Mouse (Mus musculus) kidney, postnatal 0 days (tissue): ENCODE measurements around the gene Nedd9. TPM values are rescaled to one million over a fixed set of nuclear protein-coding genes. Genes with fewer than 3 reads are reported as not detected.
A peak's percentile ranks its signal among the peaks of the same experiment; 100 is the strongest.

ENCODE experiments used
- ATAC-seq: fragments of 200-750 bp; cut with Nextera tagmentation; replicated peaks from 2 replicates; pipeline ENCODE4 v1.8.0; 2017; ENCODE audit warnings: low read depth, moderate number of reproducible peaks, moderate TSS enrichment, moderate library complexity; ENCODE audit not compliant: low FRiP score
- DNase-seq: peaks from one replicate; pipeline ENCODE4 v3.0.0-alpha.2; 2016; ENCODE audit warnings: low spot score
- H3K27ac ChIP-seq: fragments of 300-500 bp; sonication (generic); 2 replicates; pipeline ENCODE4 v1.5.1; 2014; ENCODE audit warnings: mild to moderate bottlenecking
- H3K27me3 ChIP-seq: fragments of 300-500 bp; sonication (generic); 2 replicates; pipeline ENCODE4 v1.6.1; 2014; ENCODE audit warnings: low read length, mixed read lengths; ENCODE audit not compliant: insufficient read depth
- H3K36me3 ChIP-seq: fragments of 300-500 bp; sonication (generic); 2 replicates; pipeline ENCODE4 v1.6.1; 2014; ENCODE audit warnings: low read length, mixed read lengths; ENCODE audit not compliant: insufficient read depth
- H3K4me1 ChIP-seq: fragments of 300-500 bp; sonication (generic); replicated peaks from 2 replicates; pipeline ENCODE4 v1.6.1; 2014; ENCODE audit warnings: antibody characterized with exemption, low read length, mixed read lengths; ENCODE audit not compliant: insufficient read depth
- H3K4me2 ChIP-seq: fragments of 300-500 bp; sonication (generic); 2 replicates; pipeline ENCODE4 v1.6.1; 2014; ENCODE audit warnings: mild to moderate bottlenecking, low read length, moderate library complexity, mixed read lengths
- H3K4me3 ChIP-seq: fragments of 300-500 bp; sonication (generic); replicated peaks from 2 replicates; pipeline ENCODE4 v1.5.1; 2014; ENCODE audit warnings: low read depth, low read length
- H3K9ac ChIP-seq: fragments of 300-500 bp; sonication (generic); 2 replicates; pipeline ENCODE4 v1.6.1; 2014; ENCODE audit warnings: low read depth, low read length
- H3K9me3 ChIP-seq: fragments of 300-500 bp; sonication (generic); replicated peaks from 2 replicates; pipeline ENCODE4 v1.6.1; 2016; ENCODE audit warnings: low read length, inconsistent platforms, mixed read lengths
- CTCF ChIP-seq: IDR thresholded peaks from 2 replicates; pipeline ENCODE4 v1.5.1; 2016; ENCODE audit warnings: antibody characterized with exemption, low read depth, mild to moderate bottlenecking, moderate library complexity
- WGBS: fragments of 180-500 bp; shearing (Covaris S2); extraction: QIAGEN DNeasy Blood & Tissue Kit; methylation state at CpG from one replicate; pipeline ENCODE4 v1.1.7; 2014; 5-methylcytosine and 5-hydroxymethylcytosine counted together
- polyA plus RNA-seq: library from polyadenylated mRNA; unstranded; fragments of >200 nt; fragmentation: Nextera tagmentation; extraction: Ambion mirVana; gene quantifications from 2 replicates; pipeline ENCODE4 v1.2.1, GENCODE M21; 2015

Gene Nedd9
- polyA plus RNA-seq, 1 experiment from 2014 or later: 27.3 TPM

DNA sequence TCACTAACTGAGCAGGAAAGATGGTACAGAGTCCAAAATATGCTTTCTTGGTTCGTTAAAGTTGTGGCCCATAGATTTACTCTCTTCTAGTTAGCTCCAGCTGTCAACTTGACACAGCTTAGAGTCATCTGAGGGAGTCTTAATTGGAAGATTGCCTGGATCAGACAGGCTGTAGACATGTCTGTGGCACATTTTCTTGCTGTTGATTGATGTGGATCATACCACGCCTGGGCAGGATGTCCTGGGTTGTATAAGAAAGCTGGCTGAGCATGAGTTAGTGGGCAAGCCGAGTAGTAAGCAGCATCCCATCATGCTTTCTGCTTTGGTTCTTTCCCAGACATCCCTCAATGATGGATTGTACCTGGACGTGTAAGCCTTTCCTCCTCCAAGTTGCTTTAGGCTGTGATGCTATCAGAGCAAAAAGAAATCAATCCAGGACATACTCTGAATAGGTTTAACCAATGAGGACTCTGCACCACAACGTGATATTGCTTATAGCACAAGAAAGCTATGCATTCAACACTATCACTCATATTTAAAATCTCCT is 14.2 kb downstream of the Nedd9 start:
- Histone ChIP-seq H3K9ac (no peak overlapping the region), H3K4me3 (no peak overlapping the region), H3K27me3 (no peaks in the 10 kb centered on the region), H3K27ac (no peak overlapping the region), H3K36me3 (no peaks in the 10 kb centered on the region), H3K9me3 (no peaks in the 10 kb centered on the region), H3K4me2 (no peak overlapping the region), H3K4me1 (no peaks in the 10 kb centered on the region)
- TF ChIP-seq CTCF: no peak
- DNase-seq (no peak), ATAC-seq (no peak)
- 59% methylated on average over 5 of the region's 5 CpGs for WGBS

DNA sequence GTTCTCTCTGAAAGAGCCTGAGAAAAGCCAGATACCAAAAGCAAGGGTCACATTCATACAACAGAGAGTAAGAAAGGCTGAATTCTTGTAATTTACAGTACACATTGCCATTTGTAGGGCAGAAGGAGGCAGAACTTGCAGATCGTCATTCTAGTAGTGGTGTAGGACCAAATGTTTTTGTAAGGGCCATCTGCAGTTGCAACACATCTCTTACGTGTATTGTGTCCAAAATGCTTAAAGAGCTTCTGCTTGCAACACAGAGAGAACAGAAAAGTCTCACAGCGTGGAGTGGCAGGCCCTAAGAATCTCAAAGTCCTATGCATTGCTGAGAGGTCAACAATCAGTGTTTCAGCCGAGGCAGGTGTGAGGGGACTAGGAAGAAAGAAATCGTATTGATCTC is 18.9 kb downstream of the Nedd9 start:
- H3K9me3 ChIP-seq: no peaks in the 10 kb centered on the region
- no peaks in the 10 kb centered on the region for H3K36me3 ChIP-seq
- no peak overlapping the region for H3K27ac ChIP-seq
- TF ChIP-seq CTCF: no peak
- no peak for DNase-seq
- no peak overlapping the region for H3K4me3 ChIP-seq
- H3K4me2 ChIP-seq: no peak overlapping the region
- no peak for ATAC-seq
- H3K9ac ChIP-seq: no peak overlapping the region
- WGBS: 79% methylated on average over 5 of the region's 5 CpGs
- no peaks in the 10 kb centered on the region for H3K4me1 ChIP-seq
- no peaks in the 10 kb centered on the region for H3K27me3 ChIP-seq

DNA sequence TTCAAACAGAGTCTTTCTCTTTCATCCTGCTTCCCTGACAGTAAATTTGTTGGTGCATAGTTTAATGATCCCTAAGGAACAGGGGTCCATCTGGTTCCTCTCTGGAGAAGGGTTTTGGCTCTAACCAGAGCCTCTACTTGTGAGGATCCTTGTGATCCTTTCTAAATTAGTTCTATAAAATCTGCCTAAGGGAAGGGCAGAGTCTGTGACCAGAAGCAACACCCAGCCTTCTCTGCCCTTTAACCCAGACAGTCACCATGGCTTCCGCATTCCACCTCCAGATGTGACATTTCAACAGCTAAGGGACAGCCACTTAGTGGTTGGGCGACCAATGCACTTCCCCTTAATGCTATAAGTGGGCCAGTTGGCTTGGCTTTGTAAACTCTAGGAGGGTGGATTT is 20.1 kb downstream of the Nedd9 start:
- Histone ChIP-seq H3K9ac (no peak overlapping the region), H3K36me3 (no peaks in the 10 kb centered on the region), H3K4me1 (no peaks in the 10 kb centered on the region), H3K27ac (peak overlapping the region; percentile 75), H3K4me3 (no peak overlapping the region), H3K27me3 (no peaks in the 10 kb centered on the region), H3K9me3 (no peaks in the 10 kb centered on the region), H3K4me2 (no peak overlapping the region)
- no peak for TF ChIP-seq CTCF
- DNase-seq: peak; percentile 92
- 27% methylated on average over 2 of the region's 2 CpGs for WGBS
- peak; percentile 74; the same call in 1 of the 2 replicates for ATAC-seq

DNA sequence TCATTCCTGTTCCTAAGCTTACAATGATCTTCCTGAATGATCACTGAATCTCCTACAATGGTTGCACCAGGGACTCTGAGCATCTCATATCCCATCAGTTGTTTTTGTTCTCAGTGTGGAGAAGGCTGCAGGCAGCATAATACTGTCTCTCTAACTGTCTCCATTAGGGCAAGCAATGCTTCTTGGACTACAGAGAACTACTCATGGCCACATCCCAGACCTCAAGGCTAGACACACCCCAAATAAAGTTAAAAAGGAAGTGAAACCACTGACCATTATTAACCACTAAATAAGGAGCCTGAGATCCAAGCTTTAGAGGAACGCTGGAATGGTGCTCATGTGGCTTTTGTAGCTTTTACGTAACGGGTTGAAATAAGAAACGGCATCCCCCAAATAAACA is 20.5 kb downstream of the Nedd9 start:
- Histone ChIP-seq H3K9ac (no peak overlapping the region), H3K27ac (peak overlapping the region; percentile 75), H3K4me2 (no peak overlapping the region), H3K9me3 (no peaks in the 10 kb centered on the region), H3K4me1 (no peaks in the 10 kb centered on the region; the same call in 1 of the 2 replicates), H3K36me3 (no peaks in the 10 kb centered on the region), H3K27me3 (no peaks in the 10 kb centered on the region), H3K4me3 (no peak overlapping the region)
- ATAC-seq (no peak), DNase-seq (no peak)
- TF ChIP-seq CTCF: no peak
- WGBS: 51% methylated on average over 4 of the region's 4 CpGs

DNA sequence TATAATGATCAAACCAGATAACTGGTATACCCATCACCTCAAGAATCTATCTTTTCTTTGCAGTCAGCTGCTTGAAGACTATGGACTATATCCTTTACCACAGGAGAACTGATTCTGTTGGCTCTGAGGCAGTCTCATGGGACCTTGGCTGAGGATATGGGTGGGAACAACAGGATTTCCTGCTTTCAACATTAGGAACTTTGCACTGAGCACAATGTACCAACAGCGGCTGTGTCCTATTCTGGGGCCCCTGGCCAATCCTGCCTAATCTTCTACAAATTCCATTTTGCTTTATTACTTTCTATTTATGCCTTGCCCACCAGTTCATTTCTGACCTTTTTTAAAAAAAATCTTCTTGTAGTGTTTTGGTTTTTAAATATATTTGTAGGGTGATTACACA is 21.0 kb downstream of the Nedd9 start:
- H3K27ac ChIP-seq: peak overlapping the region; percentile 75
- no peak for ATAC-seq
- peak; percentile 72 for DNase-seq

DNA sequence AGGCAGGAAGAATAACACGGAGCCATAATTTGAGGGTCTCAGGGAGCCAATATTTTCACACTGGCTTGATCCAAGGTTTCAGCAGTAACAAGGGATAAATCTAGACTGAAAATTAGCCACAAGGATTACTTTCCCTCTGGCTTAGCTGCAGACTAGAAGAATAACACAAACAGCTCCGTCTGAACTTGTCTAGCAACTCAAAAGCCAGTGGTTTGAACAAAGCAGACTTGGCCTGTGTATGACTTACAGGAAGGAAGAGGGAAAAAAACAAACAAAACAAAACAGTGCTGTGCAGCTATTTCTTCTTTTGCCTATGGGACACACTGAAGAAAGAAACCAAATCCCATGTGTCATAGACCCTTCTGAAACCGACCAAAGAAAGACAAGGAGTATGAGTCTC is 25.7 kb downstream of the Nedd9 start:
- peak; percentile 70 for DNase-seq
- WGBS: 43% methylated on average over 3 of the region's 3 CpGs
- Histone ChIP-seq H3K36me3 (no peaks in the 10 kb centered on the region), H3K4me3 (no peak overlapping the region), H3K9ac (no peak overlapping the region), H3K4me1 (peaks cover 4% of the 10 kb centered on the region; the same call in 1 of the 2 replicates), H3K4me2 (no peak overlapping the region), H3K27ac (peak overlapping the region; percentile 73), H3K27me3 (no peaks in the 10 kb centered on the region), H3K9me3 (no peaks in the 10 kb centered on the region)
- ATAC-seq: no peak
- no peak for TF ChIP-seq CTCF

More for the DNA sequence above, 21.0 kb downstream of the Nedd9 start:
- H3K4me1 ChIP-seq: no peaks in the 10 kb centered on the region; the same call in 1 of the 2 replicates
- no peaks in the 10 kb centered on the region for H3K36me3 ChIP-seq
- TF ChIP-seq CTCF: no peak
- no peak overlapping the region for H3K4me3 ChIP-seq
- no peak overlapping the region for H3K9ac ChIP-seq
- no peak overlapping the region for H3K4me2 ChIP-seq
- WGBS: 65% methylated on average over 1 of the region's 1 CpGs
- H3K27me3 ChIP-seq: no peaks in the 10 kb centered on the region
- H3K9me3 ChIP-seq: no peaks in the 10 kb centered on the region
